Mouse (Mus musculus): ENCODE measurements around the gene Eid1. TPM values are rescaled to one million over a fixed set of nuclear protein-coding genes. Genes with fewer than 3 reads are reported as not detected.

Gene Eid1
- polyA plus RNA-seq, 1 experiment from 2014 or later, result 292 TPM

DNA sequence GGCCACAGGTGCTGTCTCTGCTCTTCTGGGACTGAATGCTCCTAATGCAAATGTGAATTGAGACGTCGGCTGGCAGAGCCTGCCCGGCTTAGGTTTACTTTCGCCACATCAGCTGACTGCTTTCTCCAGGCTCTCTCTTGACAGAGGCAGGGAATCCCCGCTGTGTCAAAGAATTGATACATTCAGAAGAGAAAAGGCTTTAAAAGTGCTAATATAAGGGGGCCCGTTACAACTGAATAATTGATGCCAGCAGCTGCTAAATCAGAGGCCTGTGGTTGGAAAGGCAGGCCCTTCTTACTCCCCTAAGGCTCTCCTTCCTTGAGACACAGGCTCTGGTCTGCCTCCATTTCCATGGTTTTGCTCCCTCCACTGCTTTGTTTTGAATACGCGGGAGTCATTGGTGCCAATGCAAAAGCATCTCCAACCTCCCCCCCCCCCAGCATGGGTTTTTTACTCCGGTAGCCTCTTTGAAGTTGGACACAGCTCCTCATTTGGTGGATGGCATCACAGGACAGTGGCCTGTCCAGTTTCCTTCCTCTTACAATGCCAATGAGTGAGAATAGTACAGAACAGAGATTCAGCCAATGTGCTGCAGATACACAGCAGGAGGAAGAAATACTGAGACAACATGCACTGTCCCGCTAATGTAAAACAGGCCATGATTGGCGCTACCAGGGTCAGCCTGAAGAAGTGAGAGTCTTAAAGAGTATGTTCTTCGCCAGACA lies 32.2 kb downstream of the Eid1 start:
- H3K4me1 ChIP-seq, result peaks cover 8% of the 10 kb centered on the region; the same call in 1 of the 2 replicates
- H3K9me3 ChIP-seq, result no peaks in the 10 kb centered on the region
- no peak overlapping the region for H3K9ac ChIP-seq
- H3K27ac ChIP-seq, result no peak overlapping the region
- no peaks in the 10 kb centered on the region for H3K27me3 ChIP-seq
- 40% methylated on average over 12 of the region's 12 CpGs for WGBS
- ATAC-seq (ENCODE audit: insufficient number of reproducible peaks, insufficient read depth, low FRiP score, low TSS enrichment, low read depth), result no peak
- H3K4me2 ChIP-seq, result no peak overlapping the region
- no peak overlapping the region for H3K4me3 ChIP-seq
- no peaks in the 10 kb centered on the region for H3K36me3 ChIP-seq

DNA sequence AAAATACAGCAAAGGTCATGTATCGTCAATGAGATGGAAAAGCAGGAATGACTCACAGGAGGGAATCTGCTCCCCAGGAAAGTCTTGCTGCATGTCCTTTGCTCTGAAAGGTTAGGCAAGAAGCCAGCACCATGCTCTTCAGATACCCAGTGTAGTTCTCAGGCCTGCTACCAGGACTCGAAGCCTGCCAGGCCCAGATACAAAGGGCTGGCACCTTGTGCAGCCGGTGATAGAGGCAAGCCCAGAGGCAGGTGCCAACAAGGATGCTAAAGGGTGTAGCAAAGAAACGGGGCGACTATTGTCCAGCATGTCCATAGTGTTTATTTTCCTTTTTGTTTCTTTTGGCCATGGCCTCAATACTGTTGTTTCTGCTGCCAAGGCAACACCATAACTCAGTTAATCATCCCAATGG lies 33.6 kb downstream of the Eid1 start:
- Histone ChIP-seq H3K27ac (no peak overlapping the region), H3K4me1 (peaks cover 8% of the 10 kb centered on the region; the same call in 1 of the 2 replicates), H3K27me3 (no peaks in the 10 kb centered on the region), H3K9ac (no peak overlapping the region), H3K4me2 (no peak overlapping the region), H3K4me3 (no peak overlapping the region), H3K9me3 (no peaks in the 10 kb centered on the region), H3K36me3 (no peaks in the 10 kb centered on the region)
- ATAC-seq (ENCODE audit: insufficient number of reproducible peaks, insufficient read depth, low FRiP score, low TSS enrichment, low read depth), result no peak
- WGBS, result 73% methylated on average over 5 of the region's 5 CpGs

DNA sequence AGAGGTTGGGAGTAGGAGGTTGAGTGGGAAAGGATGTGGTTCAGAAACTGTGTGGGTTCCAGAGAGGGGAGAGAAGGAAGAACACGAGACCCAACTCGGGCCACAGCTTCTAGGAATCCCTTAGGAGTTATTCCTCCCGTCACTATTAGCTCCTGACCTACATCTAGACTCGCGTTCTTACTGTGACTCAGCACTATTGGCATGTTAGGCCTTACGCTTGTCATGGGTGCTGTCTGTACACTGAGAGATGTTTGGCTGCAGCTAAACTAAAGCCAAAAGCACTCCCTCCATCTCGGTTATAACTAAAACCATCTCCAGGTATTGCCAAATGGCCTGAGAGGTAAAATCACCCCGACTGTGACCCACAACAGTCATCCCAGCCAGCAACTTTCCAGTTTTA lies 43.7 kb downstream of the Eid1 start:
- H3K4me1 ChIP-seq, result no peaks in the 10 kb centered on the region
- H3K4me2 ChIP-seq, result no peak overlapping the region
- H3K27me3 ChIP-seq, result peaks cover 17% of the 10 kb centered on the region
- no peak overlapping the region for H3K27ac ChIP-seq
- no peak overlapping the region for H3K9ac ChIP-seq
- no peaks in the 10 kb centered on the region for H3K36me3 ChIP-seq
- H3K4me3 ChIP-seq, result no peak overlapping the region
- no peaks in the 10 kb centered on the region for H3K9me3 ChIP-seq
- 82% methylated on average over 8 of the region's 8 CpGs for WGBS
- no peak for ATAC-seq (ENCODE audit: insufficient number of reproducible peaks, insufficient read depth, low FRiP score, low TSS enrichment, low read depth)

DNA sequence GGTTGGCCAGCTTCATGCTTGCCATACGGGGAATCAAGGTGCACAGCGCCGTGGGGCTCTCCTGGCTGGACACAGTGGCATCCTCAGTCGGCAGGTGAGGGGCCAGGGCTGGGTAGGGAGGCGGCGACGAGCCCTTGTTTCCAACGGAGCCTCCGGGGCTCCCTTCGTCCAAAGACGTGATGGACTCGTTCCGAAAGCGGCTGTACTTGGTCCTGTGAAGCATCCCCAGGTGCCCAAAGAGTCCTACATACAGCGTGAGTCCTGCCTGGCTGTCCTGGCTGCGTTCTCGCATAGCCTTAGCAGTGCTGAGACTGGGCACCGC lies 50.2 kb downstream of the Eid1 start:
- under 1% methylated on average over 18 of the region's 18 CpGs for WGBS
- H3K4me1 ChIP-seq, result peaks cover 16% of the 10 kb centered on the region
- H3K9me3 ChIP-seq, result no peaks in the 10 kb centered on the region
- peak overlapping the region; percentile 97 for H3K4me2 ChIP-seq
- no peak overlapping the region for H3K27ac ChIP-seq
- H3K27me3 ChIP-seq, result peaks cover 62% of the 10 kb centered on the region
- peak overlapping the region; percentile 52 for H3K4me3 ChIP-seq
- peak overlapping the region; percentile 69 for H3K9ac ChIP-seq
- H3K36me3 ChIP-seq, result no peaks in the 10 kb centered on the region
- ATAC-seq (ENCODE audit: insufficient number of reproducible peaks, insufficient read depth, low FRiP score, low TSS enrichment, low read depth), result no peak

DNA sequence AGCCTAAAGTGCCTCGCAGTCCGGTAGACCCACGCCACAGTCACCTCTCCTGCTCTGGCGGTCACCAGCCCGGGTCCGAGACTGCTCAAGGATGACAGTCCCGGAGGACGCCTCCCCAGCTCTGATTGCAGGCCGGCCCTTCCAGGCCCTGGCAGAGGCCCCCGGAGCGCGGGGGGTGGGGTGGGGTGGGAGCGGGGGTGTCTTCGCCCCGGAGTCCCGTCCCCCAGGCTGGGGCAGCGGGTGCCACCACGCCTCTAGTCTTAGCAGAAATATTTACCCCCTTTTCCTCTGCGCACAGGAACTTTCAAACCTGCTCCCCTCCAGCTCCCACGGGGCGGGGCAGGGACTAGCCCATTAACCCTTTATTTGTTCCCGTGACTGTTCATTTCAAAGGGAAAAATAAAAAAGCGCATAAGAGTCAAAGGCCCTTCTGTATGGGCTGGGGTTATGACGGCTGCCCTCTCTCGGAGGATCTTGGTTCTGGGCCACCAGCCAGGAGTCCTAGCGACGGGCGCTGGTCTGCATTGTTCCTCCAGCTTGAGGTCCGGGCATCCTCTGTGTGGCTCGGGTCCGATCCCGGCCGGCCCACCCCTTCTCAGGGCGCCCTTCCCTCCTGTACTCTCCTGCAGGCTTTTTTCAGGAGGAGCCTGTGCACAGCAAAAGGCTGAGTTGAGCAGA lies 50.7 kb downstream of the Eid1 start:
- WGBS, result under 1% methylated on average over 34 of the region's 34 CpGs
- peak; percentile 72; the same call in 1 of the 2 replicates for ATAC-seq (ENCODE audit: insufficient number of reproducible peaks, insufficient read depth, low FRiP score, low TSS enrichment, low read depth)

DNA sequence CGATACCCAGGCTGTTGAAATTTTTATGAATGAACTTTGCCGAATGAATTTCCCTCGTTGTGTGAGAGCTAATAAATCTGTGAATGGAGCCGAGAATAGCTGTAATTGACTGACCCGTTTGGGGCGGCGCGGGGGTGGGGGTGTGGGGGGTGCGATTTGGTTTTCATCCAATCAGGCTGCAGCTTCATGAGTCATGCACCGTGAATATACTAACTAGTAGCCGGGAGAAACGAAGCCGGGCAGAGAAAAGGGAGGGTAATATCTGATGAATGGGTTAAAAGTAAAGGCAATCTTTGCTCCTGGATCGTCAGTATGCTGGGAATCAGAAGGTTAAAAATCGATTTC lies 51.2 kb downstream of the Eid1 start, which contains the start of gene Shc4:
Gene Shc4, minus strand, starts transcription at position 63 of the 345 bp plus-strand sequence.
- Histone ChIP-seq H3K4me1 (peaks cover 16% of the 10 kb centered on the region), H3K9ac (peak within 1 kb of the TSS; percentile 69), H3K27me3 (peaks cover 62% of the 10 kb centered on the region), H3K36me3 (no peaks in the 10 kb centered on the region), H3K4me2 (peak within 1 kb of the TSS; percentile 97), H3K4me3 (peak within 1 kb of the TSS; percentile 52), H3K27ac (no peak within 1 kb of the TSS), H3K9me3 (no peaks in the 10 kb centered on the region)
- under 1% methylated on average over 15 of the region's 15 CpGs for whole genome bisulfite sequencing
- no peak for ATAC-seq (ENCODE audit: insufficient number of reproducible peaks, insufficient read depth, low FRiP score, low TSS enrichment, low read depth)

More for the DNA sequence above, 50.7 kb downstream of the Eid1 start:
- peak overlapping the region; percentile 69 for H3K9ac ChIP-seq
- peak overlapping the region; percentile 97 for H3K4me2 ChIP-seq
- peak overlapping the region; percentile 52 for H3K4me3 ChIP-seq
- H3K4me1 ChIP-seq, result peaks cover 16% of the 10 kb centered on the region
- H3K27ac ChIP-seq, result no peak overlapping the region
- no peaks in the 10 kb centered on the region for H3K9me3 ChIP-seq
- no peaks in the 10 kb centered on the region for H3K36me3 ChIP-seq
- H3K27me3 ChIP-seq, result peaks cover 62% of the 10 kb centered on the region

Other genes starting within 250 kb of the Eid1 start
- gene Gm9913, start 168.0 kb upstream of the Eid1 start, polyA plus RNA-seq (2015; fragmentation: Nextera tagmentation; extraction: Ambion mirVana), result 0.38 and 0.39 TPM in 2 replicates
- gene Fbn1, start 165.1 kb upstream of the Eid1 start, polyA plus RNA-seq (2015; fragmentation: Nextera tagmentation; extraction: Ambion mirVana), result 19.3 and 24.4 TPM in 2 replicates
- 6.7 and 9.0 TPM in 2 replicates for gene Cep152, start 48.0 kb upstream of the Eid1 start, polyA plus RNA-seq (2015; fragmentation: Nextera tagmentation; extraction: Ambion mirVana)
- gene Shc4, start 51.1 kb downstream of the Eid1 start, polyA plus RNA-seq (2015; fragmentation: Nextera tagmentation; extraction: Ambion mirVana), result 1.5 and 2.0 TPM in 2 replicates
- 21.5 and 26.0 TPM in 2 replicates for gene Secisbp2l, start 109.8 kb downstream of the Eid1 start, polyA plus RNA-seq (2015; fragmentation: Nextera tagmentation; extraction: Ambion mirVana)
- gene Galk2, start 186.0 kb downstream of the Eid1 start, polyA plus RNA-seq (2015; fragmentation: Nextera tagmentation; extraction: Ambion mirVana), result 37.7 and 41.4 TPM in 2 replicates
- gene Cops2, start 186.0 kb downstream of the Eid1 start, polyA plus RNA-seq (2015; fragmentation: Nextera tagmentation; extraction: Ambion mirVana), result 84.7 and 87.6 TPM in 2 replicates

All from embryonic facial prominence, embryonic 13.5 days (tissue).